Mouse (Mus musculus) layer of hippocampus, postnatal 14 days (tissue): Measurements from ENCODE around the gene Prune1. TPM values are rescaled to one million over a fixed set of nuclear protein-coding genes. Genes with fewer than 3 reads are reported as not detected.

Experiments used
- DNase-seq, 2 experiments: peaks; one replicate each; pipeline ENCODE4 v3.0.0; 2021 to 2022; ENCODE audit warnings: low spot score in 2 of 2, mixed read lengths in 1 of 2
- total RNA-seq, 2 experiments: library from RNA; stranded (reverse); gene quantifications; 2 replicates each; pipeline ENCODE4 v1.2.3; 2021

Prune1 gene
- total RNA-seq, 2 experiments from 2014 or later = 26.8 to 26.9 TPM

- no peak for DNase-seq
Observed at GRCm38 (mm10) chr3:95240900-95241299, 41.0 kb downstream of the Prune1 start.

DNA sequence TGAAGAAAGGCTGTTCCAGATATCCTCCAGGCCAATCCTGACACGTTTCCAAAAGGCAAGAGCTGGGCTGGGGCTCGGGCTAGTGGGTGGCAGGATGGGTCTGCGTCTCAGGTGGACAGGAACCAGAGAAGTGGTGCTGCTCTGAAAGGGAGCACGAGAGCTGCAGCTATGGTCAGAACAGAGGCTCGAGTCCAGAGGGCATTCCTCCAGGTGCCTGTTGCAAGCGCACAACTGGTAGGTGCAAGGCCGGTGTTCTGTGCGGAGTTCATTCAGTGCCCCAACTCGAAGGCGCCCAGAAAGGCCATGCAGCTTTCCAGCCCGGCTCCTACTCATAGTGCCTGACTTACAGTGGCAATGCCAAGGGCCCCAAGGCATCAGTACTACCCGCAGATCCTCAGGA lies 41.9 kb downstream of the Prune1 start:
- DNase-seq = no peak

DNA sequence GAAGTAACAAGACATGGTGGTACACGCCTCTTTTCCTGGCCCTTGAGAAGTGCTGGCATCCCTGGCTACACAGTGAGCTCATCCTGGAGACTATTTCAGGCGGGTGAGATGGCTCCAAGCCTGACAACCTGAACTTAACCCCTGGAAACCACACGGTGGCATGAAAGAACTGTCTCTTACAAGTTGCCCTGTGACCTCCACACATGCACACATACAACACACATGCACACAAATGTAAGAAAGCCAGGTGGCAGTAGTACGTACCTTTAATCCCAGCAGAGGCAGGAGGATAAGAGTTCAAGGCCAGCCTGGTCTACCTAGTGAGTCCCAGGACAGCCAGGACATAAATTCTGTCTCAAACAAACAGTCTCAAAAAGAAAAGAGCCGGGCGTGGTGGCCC lies 42.9 kb downstream of the Prune1 start:
- DNase-seq = no peak

DNA sequence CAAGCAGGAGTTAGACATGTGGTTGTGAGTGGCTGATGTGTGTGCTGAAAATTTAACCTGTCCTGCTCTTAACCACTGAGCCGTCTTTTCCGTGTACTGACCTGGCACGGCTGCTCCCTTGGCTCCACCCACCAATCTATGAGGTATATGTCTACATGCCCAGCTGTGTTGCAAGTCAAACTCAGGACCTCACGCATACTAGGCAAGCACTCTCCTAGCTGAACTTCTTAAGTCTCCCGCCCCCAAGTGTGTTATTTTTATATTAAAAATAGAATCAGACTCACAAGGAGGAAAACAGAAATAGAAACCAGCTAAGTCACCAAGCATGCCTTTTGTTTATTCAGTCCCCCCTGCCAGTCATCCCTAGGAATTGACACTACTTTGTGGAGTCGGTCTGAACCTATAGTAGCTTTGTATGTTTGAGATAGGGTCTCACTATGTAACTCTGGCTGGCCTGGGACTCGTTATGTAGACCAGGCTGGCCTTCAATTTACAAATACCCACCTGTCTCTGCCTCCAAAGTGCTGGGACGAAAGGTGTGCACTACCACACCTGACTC lies 44.3 kb downstream of the Prune1 start:
- no peak for DNase-seq

DNA sequence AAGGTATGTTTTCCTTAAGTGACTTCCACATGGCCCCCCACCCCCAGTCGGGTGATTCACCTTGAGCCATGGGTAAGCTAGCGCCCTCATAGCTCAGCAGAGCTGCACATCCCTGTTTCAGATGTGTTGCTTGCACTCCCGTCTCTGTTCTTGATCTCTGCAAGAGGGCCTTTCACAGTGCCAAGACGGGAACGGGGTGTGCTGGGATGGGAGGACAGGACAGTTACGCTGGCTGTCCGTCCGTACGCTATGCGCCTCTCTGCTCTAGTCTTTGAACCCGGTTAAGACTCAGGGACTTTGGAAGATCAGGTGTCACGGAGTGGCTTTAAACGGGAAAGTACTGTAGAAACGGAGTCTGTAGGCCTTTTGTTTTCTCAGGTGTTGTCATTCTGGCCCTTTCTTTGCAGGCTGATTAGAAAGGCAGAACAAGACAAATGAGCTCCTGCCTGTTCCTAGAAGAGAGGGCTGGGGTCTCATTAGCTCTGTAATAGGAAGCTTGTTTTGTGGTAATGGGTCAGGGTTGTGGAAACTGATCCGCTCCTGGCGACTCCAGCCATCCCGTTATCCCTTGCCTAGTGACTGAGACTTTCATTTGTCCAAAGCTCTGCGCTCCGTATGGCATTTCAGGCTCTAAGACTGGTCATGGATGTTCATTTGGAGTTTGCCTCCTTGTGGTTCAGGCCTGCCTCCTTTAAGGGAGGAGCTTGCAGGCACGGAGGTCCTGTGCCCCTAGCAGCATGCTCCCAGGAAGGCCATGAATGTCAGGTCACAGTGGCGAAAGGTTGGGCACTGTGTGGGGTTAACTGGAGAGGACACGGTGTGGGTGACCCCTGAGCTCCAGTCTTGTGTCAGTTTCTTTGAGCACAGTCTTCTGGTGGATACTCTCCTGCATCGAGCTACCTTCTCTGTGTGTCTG lies 46.2 kb downstream of the Prune1 start:
- no peak for DNase-seq

- no peak for DNase-seq
Observed at GRCm38 (mm10) chr3:95233303-95233980, 48.4 kb downstream of the Prune1 start.

GRCm38 (mm10) chr3:95232771-95233170 lies 49.1 kb downstream of the Prune1 start:
- DNase-seq = no peak

DNA sequence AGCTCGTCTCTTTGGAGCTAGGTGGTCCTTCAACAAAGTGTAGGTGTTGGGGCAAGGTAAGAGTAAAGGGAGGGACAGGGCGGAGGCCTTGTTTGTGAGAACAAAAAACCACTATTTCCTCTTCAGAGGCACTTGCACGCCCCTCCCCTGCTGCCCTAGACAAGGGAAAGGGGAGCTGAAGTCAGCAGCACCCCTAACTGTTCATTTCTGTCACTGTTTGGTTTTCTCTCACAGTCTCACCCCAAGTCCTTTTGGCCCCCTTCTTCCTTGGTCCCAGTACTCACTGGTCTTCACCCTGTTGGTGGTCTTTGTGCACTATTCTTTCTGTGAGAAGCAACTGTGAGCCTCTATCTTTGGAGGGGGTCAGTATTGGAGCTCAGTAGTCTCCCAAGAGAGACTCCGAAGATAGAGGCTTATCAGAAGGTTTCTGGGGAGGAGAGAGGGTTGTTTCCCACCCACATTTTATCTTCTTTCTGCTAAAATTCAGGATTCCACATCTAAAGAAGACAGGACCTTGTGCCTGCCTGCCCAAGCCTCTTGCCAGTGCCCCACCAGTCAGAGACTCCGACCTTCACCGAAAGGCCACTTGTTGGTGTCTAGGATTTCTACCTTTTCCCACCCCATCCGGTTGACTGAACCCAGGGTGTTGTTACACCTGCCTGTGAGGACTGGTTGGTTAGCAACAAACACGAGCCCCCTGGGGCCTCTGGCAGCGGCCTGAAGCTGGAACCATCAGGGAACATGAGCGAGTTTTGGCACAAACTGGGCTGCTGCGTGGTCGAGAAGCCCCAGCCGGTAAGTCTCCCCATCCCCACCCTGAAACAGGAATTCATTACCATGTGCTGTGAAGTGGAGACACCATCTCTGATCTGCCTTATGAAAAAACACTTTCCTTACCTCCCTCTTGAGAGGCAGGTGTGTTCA lies 50.3 kb downstream of the Prune1 start, which contains the start of gene Mllt11:
Gene Mllt11, minus strand, starts transcription at position 874 of the 924 bp plus-strand sequence.
- no peak for DNase-seq

GRCm38 (mm10) chr3:95230495-95231297 lies 51.2 kb downstream of the Prune1 start:
- DNase-seq = no peak

- peak; percentile 56 to 79 for DNase-seq
Observed at GRCm38 (mm10) chr3:95229781-95230494, 51.9 kb downstream of the Prune1 start.

GRCm38 (mm10) chr3:95228894-95229780 lies 52.7 kb downstream of the Prune1 start:
- peak; percentile 65 to 81 for DNase-seq

- DNase-seq = peak; percentile 90 to 92
Observed at GRCm38 (mm10) chr3:95228148-95228893, 53.6 kb downstream of the Prune1 start, which contains the start of gene Cdc42se1. TSS of gene Cdc42se1 (plus strand) at chr3:95228732.

DNA sequence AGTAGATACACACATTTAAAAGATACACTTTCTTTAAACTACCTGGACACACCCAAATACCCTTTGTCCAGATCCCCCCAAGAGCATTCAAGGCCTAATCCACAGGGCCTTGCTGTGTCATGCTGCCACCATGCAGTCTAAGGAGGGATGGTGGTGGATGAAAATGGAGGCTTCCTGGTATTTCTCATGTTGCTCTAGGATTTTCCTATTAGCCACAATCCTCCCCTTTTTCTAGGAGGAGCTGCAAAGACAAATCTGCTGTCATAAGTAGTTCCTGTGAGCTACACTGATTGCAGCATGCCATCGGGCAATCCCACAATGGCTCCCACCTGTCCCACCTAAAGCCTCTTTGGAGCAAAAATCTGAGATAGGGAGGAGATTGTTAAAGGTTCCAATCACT lies 54.7 kb downstream of the Prune1 start:
- DNase-seq = no peak

- no peak for DNase-seq
Observed at GRCm38 (mm10) chr3:95224295-95224694, 57.6 kb downstream of the Prune1 start.

- no peak for DNase-seq
Observed at GRCm38 (mm10) chr3:95223041-95223440, 58.8 kb downstream of the Prune1 start.

- DNase-seq = no peak
Observed at GRCm38 (mm10) chr3:95218466-95219137, 63.3 kb downstream of the Prune1 start.
